Mouse (Mus musculus) erythroblast, embryonic 14.5 days (primary cell): ENCODE measurements around the gene Ube2n. TPM values are rescaled to one million over a fixed set of nuclear protein-coding genes. Genes with fewer than 3 reads are reported as not detected.

Source experiments
- H3K27me3 ChIP-seq: 2 replicates; pipeline ENCODE4 v1.6.1; 2012; ENCODE audit warnings: inconsistent platforms; ENCODE audit not compliant: control insufficient read depth
- H3K36me3 ChIP-seq: 2 replicates; pipeline ENCODE4 v1.6.1; 2012; ENCODE audit warnings: mild to moderate bottlenecking, inconsistent platforms; ENCODE audit not compliant: control insufficient read depth
- H3K4me1 ChIP-seq: 2 replicates; pipeline ENCODE4 v1.6.1; 2012; ENCODE audit warnings: inconsistent platforms; ENCODE audit not compliant: control insufficient read depth
- H3K4me3 ChIP-seq: replicated peaks from 2 replicates; pipeline ENCODE3; 2012; ENCODE audit warnings: moderate library complexity, mild to moderate bottlenecking, inconsistent platforms
- H3K9me3 ChIP-seq: 2 replicates; pipeline ENCODE4 v1.6.1; 2012; ENCODE audit warnings: low read length, inconsistent platforms, mixed read lengths; ENCODE audit not compliant: control insufficient read depth
- GATA1 ChIP-seq: IDR thresholded peaks from 2 replicates; pipeline ENCODE4 v1.6.1; 2012; ENCODE audit warnings: low read length, inconsistent platforms, mixed read lengths
- TAL1 ChIP-seq: IDR thresholded peaks from 3 replicates; pipeline ENCODE4 v1.6.1; 2012; ENCODE audit warnings: low read length, inconsistent platforms, mixed read lengths
- polyA plus RNA-seq: library from polyadenylated mRNA; stranded (reverse); fragments of >175 nt; gene quantifications from 2 replicates; pipeline ENCODE4 v1.2.3, GENCODE M21; 2012

Gene Ube2n
- polyA plus RNA-seq, 1 experiment, result 6.9 TPM

DNA sequence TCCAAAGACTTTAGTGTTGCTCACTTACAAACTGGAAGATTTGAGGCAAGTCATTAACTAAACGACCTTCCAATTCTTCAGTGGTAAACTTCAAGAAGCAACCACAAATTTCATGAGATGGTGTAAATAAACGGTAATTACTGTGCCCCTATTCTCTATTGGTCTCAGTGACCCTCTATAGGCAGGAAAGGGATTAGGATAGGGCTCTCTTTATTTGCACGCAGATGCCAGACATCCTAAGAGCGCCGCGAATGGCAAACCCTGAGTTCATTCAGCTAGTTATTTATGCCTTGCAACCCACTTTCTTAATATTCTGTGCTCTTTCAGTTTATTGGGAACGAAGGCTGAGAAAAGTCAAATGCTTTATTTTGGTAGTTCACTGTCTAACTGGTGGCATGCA is 13.9 kb upstream of the Ube2n start:
- Histone ChIP-seq H3K4me3 (peak overlapping the region; percentile 82), H3K36me3 (peaks cover 21% of the 10 kb centered on the region), H3K4me1 (peaks cover 26% of the 10 kb centered on the region), H3K9me3 (no peaks in the 10 kb centered on the region), H3K27me3 (no peaks in the 10 kb centered on the region)
- TF ChIP-seq GATA1 (no peak), TAL1 (no peak)

DNA sequence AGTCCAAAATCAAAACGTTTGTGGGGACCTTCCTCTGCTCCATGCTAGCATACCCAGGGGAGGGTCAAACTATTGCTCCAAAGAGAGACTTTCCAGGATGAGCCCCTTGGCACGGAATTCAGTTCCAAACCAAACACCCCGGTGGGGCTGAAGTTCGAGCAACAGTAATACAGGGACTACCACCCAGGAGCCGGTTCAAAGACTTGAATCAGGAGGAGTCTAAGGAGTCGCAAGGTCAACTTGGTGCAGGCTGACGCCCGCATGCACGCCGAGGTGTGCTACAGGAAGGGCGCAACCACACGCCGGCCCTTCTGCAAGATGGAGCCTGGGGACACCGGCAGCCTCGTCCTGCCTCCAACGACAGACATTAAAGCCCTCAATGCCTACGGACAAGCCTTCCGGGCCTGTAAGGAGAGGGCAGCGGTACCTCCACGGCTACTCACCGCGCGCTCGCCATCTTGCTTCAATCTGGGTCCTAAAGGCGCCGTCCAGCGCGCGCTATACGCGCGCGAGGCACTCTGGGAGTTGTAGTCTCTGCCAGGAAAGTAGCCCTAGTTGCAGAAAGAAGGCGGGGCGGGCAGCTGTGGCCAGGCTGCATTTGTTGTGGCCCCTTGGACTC is 13.4 kb upstream of the Ube2n start, which contains the start of gene Mrpl42:
Gene Mrpl42 (minus strand): TSS at position 478 of the 619 bp plus-strand sequence.
- Histone ChIP-seq H3K9me3 (no peaks in the 10 kb centered on the region), H3K27me3 (no peaks in the 10 kb centered on the region), H3K4me1 (peaks cover 26% of the 10 kb centered on the region), H3K4me3 (peak within 1 kb of the TSS; percentile 82), H3K36me3 (peaks cover 18% of the 10 kb centered on the region)
- TF ChIP-seq GATA1 (no peak), TAL1 (no peak)

DNA sequence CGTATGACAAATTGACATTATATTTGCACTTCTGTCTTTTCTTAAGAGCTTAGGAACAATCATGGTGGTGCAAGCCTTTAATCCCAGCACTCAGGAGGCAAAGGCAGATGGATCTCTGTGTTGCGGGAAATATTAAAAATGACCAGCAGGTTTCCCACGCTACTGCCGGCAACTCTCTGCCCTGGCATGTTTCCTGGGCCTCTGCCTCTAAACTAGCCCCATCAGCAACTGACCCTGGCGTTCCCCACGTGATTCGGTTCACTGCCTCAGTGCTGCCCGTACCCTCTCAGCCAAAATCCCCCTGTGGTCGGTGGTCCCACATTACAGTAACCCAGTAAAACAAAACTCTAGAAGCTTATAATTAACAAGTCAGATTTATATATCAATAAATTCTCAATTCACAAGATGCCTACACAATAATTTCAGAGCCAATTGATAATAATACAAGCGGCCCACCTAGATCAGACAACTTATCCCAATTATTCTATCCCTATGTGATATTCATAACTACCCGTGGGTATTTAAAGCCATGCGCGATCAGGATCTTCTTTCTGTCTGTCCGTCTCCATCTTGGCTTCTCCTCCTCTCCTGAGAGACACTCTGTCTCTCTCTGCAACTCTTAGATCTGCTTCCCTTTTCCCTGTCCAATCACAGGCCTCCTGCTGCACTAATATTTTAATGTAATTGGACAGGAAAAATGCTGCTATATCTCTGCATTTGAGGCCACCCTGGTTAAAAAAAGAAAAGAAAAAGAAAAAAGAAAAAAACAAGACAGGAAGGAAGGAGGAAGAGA is 11.3 kb upstream of the Ube2n start:
- Histone ChIP-seq H3K4me3 (no peak overlapping the region), H3K36me3 (peaks cover 4% of the 10 kb centered on the region), H3K4me1 (peaks cover 26% of the 10 kb centered on the region), H3K9me3 (no peaks in the 10 kb centered on the region), H3K27me3 (no peaks in the 10 kb centered on the region; the same call in 1 of the 2 replicates)
- TF ChIP-seq GATA1, result no peak

DNA sequence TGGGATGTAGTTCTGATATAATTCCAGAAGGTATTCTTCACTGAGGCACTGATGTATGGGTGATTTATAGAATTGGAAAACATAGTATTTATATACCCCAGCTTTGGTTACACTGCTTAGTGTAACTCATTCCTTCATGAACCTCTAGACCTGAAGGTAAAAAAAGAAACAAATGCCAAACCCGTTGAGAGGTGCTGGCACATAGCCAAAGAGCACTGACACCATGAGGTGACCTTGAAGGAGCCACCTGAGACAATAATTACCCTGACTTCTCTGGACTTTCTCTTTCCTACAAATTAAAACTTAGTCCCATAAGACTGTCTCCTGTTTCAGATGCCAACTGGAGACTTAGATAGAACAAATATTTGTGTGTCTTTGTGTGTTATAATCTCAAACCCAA is 10.6 kb upstream of the Ube2n start:
- TF ChIP-seq GATA1, result no peak
- TF ChIP-seq TAL1, result no peak
- Histone ChIP-seq H3K27me3 (no peaks in the 10 kb centered on the region; the same call in 1 of the 2 replicates), H3K36me3 (no peaks in the 10 kb centered on the region), H3K4me1 (peaks cover 26% of the 10 kb centered on the region), H3K9me3 (no peaks in the 10 kb centered on the region), H3K4me3 (no peak overlapping the region)

DNA sequence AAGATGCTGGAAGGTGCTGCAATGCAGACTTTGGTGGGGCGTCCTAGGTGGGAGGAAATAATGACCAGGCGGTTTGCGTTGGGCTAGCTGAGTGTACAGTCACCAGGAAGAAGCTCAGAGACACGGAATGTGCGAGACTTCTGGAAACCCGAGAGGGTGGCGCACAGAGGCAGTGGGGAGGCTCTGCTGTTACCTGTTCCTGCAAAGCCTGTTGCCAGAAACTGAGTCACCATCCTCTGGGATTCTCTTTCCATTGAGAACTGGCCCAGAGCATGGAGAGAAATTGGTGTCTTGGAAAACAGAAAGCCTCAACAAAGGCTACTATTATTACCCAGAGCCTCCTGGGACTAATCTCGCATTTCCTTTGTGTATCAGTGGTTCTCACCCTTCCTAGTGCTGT is 6.8 kb upstream of the Ube2n start:
- 0 out of 2 replicates have a peak, but pooled peaks cover 1% of the 10 kb centered on the region for H3K4me1 ChIP-seq
- H3K27me3 ChIP-seq, result no peaks in the 10 kb centered on the region; the same call in none of the 2 replicates
- TF ChIP-seq TAL1 (no peak), GATA1 (no peak)
- H3K9me3 ChIP-seq, result peaks cover 3% of the 10 kb centered on the region; the same call in 1 of the 2 replicates
- H3K36me3 ChIP-seq, result no peaks in the 10 kb centered on the region
- no peak overlapping the region for H3K4me3 ChIP-seq

DNA sequence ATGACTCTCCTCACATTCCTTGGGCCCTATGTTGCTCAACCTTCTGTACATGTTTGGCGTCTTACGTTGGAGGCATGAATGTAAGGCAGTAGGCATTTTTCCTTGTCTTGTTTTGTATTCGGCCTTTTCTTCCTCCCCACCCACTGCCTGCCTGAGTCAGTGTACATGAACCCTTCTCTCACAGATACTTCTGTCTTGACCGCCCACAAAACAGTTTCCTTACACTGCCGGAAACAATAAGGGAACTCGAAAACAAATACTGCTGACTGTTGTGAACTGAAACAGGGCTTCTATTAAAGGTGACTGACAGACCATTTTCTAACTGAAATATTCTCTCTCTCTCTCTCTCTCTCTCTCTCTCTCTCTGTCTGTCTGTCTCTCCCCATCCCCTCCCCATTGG is 6.2 kb upstream of the Ube2n start:
- Histone ChIP-seq H3K36me3 (no peaks in the 10 kb centered on the region), H3K4me1 (peaks cover 4% of the 10 kb centered on the region), H3K9me3 (peaks cover 3% of the 10 kb centered on the region; the same call in 1 of the 2 replicates), H3K27me3 (no peaks in the 10 kb centered on the region; the same call in none of the 2 replicates), H3K4me3 (no peak overlapping the region)
- TF ChIP-seq TAL1, result no peak
- no peak for TF ChIP-seq GATA1

DNA sequence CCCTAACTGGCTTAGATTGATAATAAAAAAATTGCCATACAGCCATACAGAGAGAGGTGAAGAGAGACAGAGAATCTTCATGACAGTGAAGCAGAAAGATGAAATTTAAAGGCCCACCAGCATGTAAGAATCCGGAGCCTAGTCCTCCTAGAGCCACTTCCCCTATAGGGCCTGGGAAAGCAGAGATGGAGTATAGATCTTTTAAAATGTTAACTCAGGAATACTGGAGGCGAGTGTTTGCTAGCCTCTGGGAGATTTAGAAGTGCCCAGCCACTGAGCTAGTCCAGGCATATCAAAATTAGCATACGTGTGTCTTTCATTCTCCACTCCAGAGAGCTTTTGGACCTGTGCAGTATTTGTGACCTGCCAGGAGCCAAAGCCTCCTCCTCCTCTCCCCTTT is 5.7 kb upstream of the Ube2n start:
- H3K4me3 ChIP-seq, result no peak overlapping the region
- H3K27me3 ChIP-seq, result no peaks in the 10 kb centered on the region; the same call in none of the 2 replicates
- H3K36me3 ChIP-seq, result no peaks in the 10 kb centered on the region
- peaks cover 3% of the 10 kb centered on the region; the same call in 1 of the 2 replicates for H3K9me3 ChIP-seq
- H3K4me1 ChIP-seq, result peaks cover 9% of the 10 kb centered on the region
- no peak for TF ChIP-seq GATA1

DNA sequence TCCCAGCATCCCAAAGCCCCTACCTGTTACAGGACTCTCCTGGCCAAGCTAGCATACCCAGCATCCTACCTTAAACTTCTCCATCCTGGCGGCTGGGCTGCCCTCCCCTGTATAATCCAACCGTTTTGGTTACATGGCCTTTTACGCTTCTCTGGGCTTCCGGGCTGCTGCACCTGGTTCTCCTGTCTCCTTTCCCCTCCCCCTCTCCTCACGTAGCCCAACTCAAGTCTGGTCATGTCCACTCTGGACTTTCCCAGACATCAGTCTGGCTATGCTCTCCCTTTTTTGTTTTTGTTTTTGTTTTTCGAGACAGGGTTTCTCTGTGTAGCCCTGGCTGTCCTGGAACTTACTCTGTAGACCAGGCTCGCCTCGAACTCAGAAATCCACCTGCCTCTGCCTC is 2.3 kb upstream of the Ube2n start:
- Histone ChIP-seq H3K4me1 (peaks cover 25% of the 10 kb centered on the region), H3K9me3 (peaks cover 3% of the 10 kb centered on the region; the same call in 1 of the 2 replicates), H3K4me3 (no peak overlapping the region), H3K36me3 (peaks cover 5% of the 10 kb centered on the region), H3K27me3 (no peaks in the 10 kb centered on the region; the same call in 1 of the 2 replicates)
- TF ChIP-seq TAL1 (no peak), GATA1 (no peak)
